Mouse (Mus musculus) spleen, adult 2 months (tissue): Measurements from ENCODE around the gene Klf12.

Source experiments
- CTCF ChIP-seq: fragments of 200-500 bp; IDR thresholded peaks from 2 replicates; pipeline ENCODE4 v1.5.1; 2011; ENCODE audit warnings: mild to moderate bottlenecking, inconsistent platforms; ENCODE audit not compliant: insufficient read depth, insufficient read length, insufficient replicate concordance; ENCODE audit errors: extremely low read depth
- POLR2A ChIP-seq: fragments of 200-500 bp; IDR thresholded peaks from 2 replicates; pipeline ENCODE4 v1.6.1; 2011; ENCODE audit warnings: low read depth, low read length, inconsistent platforms

DNA sequence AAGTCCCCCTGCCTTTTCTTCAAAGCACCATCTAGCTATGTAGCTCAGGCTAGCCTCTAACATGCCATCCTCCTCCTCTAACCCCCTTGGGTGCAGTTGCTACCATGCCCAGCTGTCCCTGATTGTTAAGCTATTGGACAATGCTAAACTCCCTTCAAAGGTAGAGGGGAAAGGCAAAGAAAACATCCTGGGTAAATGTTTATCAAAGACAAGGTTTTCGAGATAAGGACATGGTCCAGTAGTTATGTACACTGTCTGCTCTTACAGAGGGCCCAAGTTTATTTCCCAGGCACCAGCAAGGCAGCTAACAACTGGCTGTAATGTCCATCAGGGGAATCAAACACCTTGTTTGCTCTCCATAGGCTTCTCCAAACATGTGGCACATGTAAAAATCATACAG is 53.1 kb downstream of the Klf12 start:
- TF ChIP-seq CTCF: no peak
- TF ChIP-seq POLR2A: no peak
